Mouse (Mus musculus) spleen, adult 2 months (tissue): ENCODE measurements around the gene Abcg2. TPM values are rescaled to one million over a fixed set of nuclear protein-coding genes. Genes with fewer than 3 reads are reported as not detected.
A peak's percentile ranks its signal among the peaks of the same experiment; 100 is the strongest.

Source experiments
- DNase-seq, 2 experiments: peaks; one replicate each; pipeline versions ENCODE4 v3.0.0 to v3.0.0-alpha.2; 2012 to 2021; ENCODE audit warnings: low spot score in 2 of 2, low read depth in 1 of 2
- H3K27ac ChIP-seq: fragments of 200-500 bp; 2 replicates; pipeline ENCODE4 v1.5.1; 2012; ENCODE audit warnings: low read length, inconsistent platforms; ENCODE audit not compliant: insufficient read depth
- H3K27me3 ChIP-seq: fragments of 200-500 bp; 2 replicates; pipeline ENCODE4 v1.6.1; 2012; ENCODE audit warnings: mild to moderate bottlenecking, moderate library complexity, low read length, inconsistent platforms; ENCODE audit not compliant: control insufficient read depth, insufficient read depth
- H3K36me3 ChIP-seq: fragments of 200-500 bp; 2 replicates; pipeline ENCODE4 v1.6.1; 2012; ENCODE audit warnings: mild to moderate bottlenecking, low read length, inconsistent platforms; ENCODE audit not compliant: control insufficient read depth, insufficient read depth
- H3K4me1 ChIP-seq: fragments of 200-500 bp; 2 replicates; pipeline ENCODE4 v1.6.1; 2011; ENCODE audit warnings: inconsistent platforms; ENCODE audit not compliant: control insufficient read depth, insufficient read depth, insufficient read length
- H3K4me3 ChIP-seq: fragments of 200-500 bp; 2 replicates; pipeline ENCODE4 v1.5.1; 2011; ENCODE audit warnings: mild to moderate bottlenecking, inconsistent platforms; ENCODE audit not compliant: insufficient read depth, insufficient read length; ENCODE audit errors: extremely low read depth
- CTCF ChIP-seq: fragments of 200-500 bp; IDR thresholded peaks from 2 replicates; pipeline ENCODE4 v1.5.1; 2011; ENCODE audit warnings: mild to moderate bottlenecking, inconsistent platforms; ENCODE audit not compliant: insufficient read depth, insufficient read length, insufficient replicate concordance; ENCODE audit errors: extremely low read depth
- POLR2A ChIP-seq: fragments of 200-500 bp; IDR thresholded peaks from 2 replicates; pipeline ENCODE4 v1.6.1; 2011; ENCODE audit warnings: low read depth, low read length, inconsistent platforms
- WGBS: fragments of 180-500 bp; shearing (Covaris S2); methylation state at CpG from one replicate; pipeline ENCODE4 v1.1.7; 2018; 5-methylcytosine and 5-hydroxymethylcytosine counted together
- polyA plus RNA-seq: library from polyadenylated mRNA; depleted of rRNA; stranded (reverse); fragments of >200 nt; gene quantifications from 2 replicates; pipeline ENCODE4 v1.2.3, GENCODE M21; 2012

Gene Abcg2
- polyA plus RNA-seq, 1 experiment = 5.1 TPM

GRCm38 (mm10) chr6:58640333-58641018 is 56.2 kb downstream of the Abcg2 start:
- TF ChIP-seq CTCF = no peak
- no peak for TF ChIP-seq POLR2A
- WGBS = under 1% methylated on average over 50 of the region's 50 CpGs
- peak; percentile 8 to 33 for DNase-seq
- Histone ChIP-seq H3K27me3 (peaks cover 2% of the 10 kb centered on the region; the same call in 1 of the 2 replicates), H3K27ac (peak overlapping the region; percentile 12; the same call in 1 of the 2 replicates), H3K36me3 (no peaks in the 10 kb centered on the region), H3K4me3 (peak overlapping the region; percentile 65), H3K4me1 (peaks cover 5% of the 10 kb centered on the region)

- DNase-seq = no peak
Measured at GRCm38 (mm10) chr6:58641056-58641799, 56.9 kb downstream of the Abcg2 start.

DNA sequence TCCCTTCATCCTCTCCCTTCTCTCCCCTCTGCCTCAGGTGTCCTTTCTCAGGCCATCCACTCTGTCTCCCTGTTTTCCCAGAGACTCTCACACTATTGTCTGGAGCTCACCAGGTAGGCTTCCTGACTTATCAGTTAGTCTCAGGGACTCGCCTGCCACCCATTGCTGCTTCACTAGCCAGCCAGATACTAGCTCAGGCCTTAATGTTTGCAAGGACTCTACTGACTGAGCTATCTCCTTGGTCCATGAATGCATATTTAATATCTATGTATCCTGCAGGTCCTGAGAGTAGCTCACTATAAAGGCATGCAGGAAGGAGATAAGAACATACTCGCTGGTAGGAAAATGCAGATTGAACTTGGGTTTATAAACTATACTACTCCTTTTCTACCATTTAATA is 57.9 kb downstream of the Abcg2 start:
- no peaks in the 10 kb centered on the region for H3K36me3 ChIP-seq
- TF ChIP-seq POLR2A (no peak), CTCF (no peak)
- 79% methylated on average over 2 of the region's 2 CpGs for WGBS
- no peak for DNase-seq
- H3K4me1 ChIP-seq = peaks cover 5% of the 10 kb centered on the region
- H3K4me3 ChIP-seq = no peak overlapping the region
- H3K27me3 ChIP-seq = peaks cover 2% of the 10 kb centered on the region; the same call in 1 of the 2 replicates
- no peak overlapping the region for H3K27ac ChIP-seq

More at GRCm38 (mm10) chr6:58641056-58641799, 56.9 kb downstream of the Abcg2 start:
- TF ChIP-seq CTCF (no peak), POLR2A (no peak)
- Histone ChIP-seq H3K4me3 (peak overlapping the region; percentile 34; the same call in 1 of the 2 replicates), H3K27me3 (peaks cover 2% of the 10 kb centered on the region; the same call in 1 of the 2 replicates), H3K36me3 (no peaks in the 10 kb centered on the region), H3K27ac (no peak overlapping the region), H3K4me1 (peaks cover 5% of the 10 kb centered on the region)
- 30% methylated on average over 11 of the region's 11 CpGs for WGBS

GRCm38 (mm10) chr6:58644586-58644985 is 60.3 kb downstream of the Abcg2 start:
- 82% methylated on average over 2 of the region's 2 CpGs for WGBS
- H3K4me3 ChIP-seq = no peak overlapping the region
- no peak overlapping the region for H3K27ac ChIP-seq

DNA sequence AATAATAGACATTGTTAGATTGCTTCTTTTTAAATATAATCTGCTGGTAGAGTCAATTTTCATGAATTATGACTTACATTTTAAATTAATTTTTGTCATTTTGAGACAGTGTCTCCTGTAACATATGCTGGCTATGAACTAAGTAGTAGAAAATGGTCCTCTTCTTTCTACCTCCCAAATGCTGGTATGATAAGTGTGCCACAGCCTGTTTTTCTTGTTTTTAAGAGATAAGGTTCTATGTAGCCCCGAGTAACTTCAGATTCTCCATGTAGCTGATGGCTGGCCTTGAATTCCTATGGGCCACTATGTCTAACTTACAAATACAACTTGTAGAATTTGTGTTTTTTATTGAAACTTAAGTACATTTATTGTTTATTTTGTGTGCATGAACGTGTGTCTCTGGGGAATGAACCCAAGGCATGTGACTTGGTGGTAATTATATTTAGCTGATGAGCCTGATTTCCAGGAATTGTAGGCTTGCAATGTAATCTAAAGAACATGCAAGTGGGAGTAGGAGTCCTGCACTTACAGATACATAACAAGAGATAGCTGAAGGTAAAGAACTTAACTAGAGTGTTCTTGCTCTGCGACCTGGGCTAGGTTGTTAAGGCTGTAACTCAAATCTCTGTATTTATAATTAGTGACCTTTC is 63.9 kb downstream of the Abcg2 start:
- 80% methylated on average over 3 of the region's 3 CpGs for WGBS
- H3K4me1 ChIP-seq = no peaks in the 10 kb centered on the region
- no peaks in the 10 kb centered on the region for H3K36me3 ChIP-seq
- TF ChIP-seq POLR2A (no peak), CTCF (no peak)
- H3K27me3 ChIP-seq = no peaks in the 10 kb centered on the region
- DNase-seq = no peak
- no peak overlapping the region for H3K27ac ChIP-seq
- H3K4me3 ChIP-seq = no peak overlapping the region

More at GRCm38 (mm10) chr6:58644586-58644985, 60.3 kb downstream of the Abcg2 start:
- peaks cover 2% of the 10 kb centered on the region; the same call in 1 of the 2 replicates for H3K27me3 ChIP-seq
- TF ChIP-seq CTCF = no peak
- TF ChIP-seq POLR2A = no peak
- DNase-seq = no peak
- H3K36me3 ChIP-seq = no peaks in the 10 kb centered on the region
- peaks cover 5% of the 10 kb centered on the region for H3K4me1 ChIP-seq

GRCm38 (mm10) chr6:58650136-58650535 is 65.8 kb downstream of the Abcg2 start:
- no peak for DNase-seq
- 74% methylated on average over 3 of the region's 3 CpGs for WGBS
- no peak overlapping the region for H3K4me3 ChIP-seq
- H3K36me3 ChIP-seq = no peaks in the 10 kb centered on the region
- H3K4me1 ChIP-seq = no peaks in the 10 kb centered on the region
- H3K27me3 ChIP-seq = no peaks in the 10 kb centered on the region
- TF ChIP-seq POLR2A (no peak), CTCF (no peak)
- no peak overlapping the region for H3K27ac ChIP-seq
